Mouse (Mus musculus): ENCODE results near the gene Jarid2. TPM values are rescaled to one million over a fixed set of nuclear protein-coding genes. Genes with fewer than 3 reads are reported as not detected.
"Not testable (repeated sequence)": the region's sequence is repeated elsewhere in the genome, so short reads cannot be mapped to it uniquely, and the experiment has no call there.

The Jarid2 gene
- polyA plus RNA-seq, 1 experiment from 2014 or later: 28.6 TPM

- ATAC-seq: not testable (repeated sequence)
- 94% methylated on average over 9 of the region's 9 CpGs for WGBS
These were observed 5.8 kb upstream of the Jarid2 start for GRCm38 (mm10) chr13:44723522-44723921.

GRCm38 (mm10) chr13:44728145-44728880 is 961 bp upstream of the Jarid2 start:
- Histone ChIP-seq H3K36me3 (ENCODE audit: control insufficient read depth, insufficient read depth, low read length) (no peaks in the 10 kb centered on the region), H3K4me3 (ENCODE audit: low read length) (no peak overlapping the region), H3K27me3 (replicated peaks; ENCODE audit: control insufficient read depth, insufficient read depth, low read length) (no peaks in the 10 kb centered on the region), H3K9ac (ENCODE audit: low read depth, low read length) (no peak overlapping the region), H3K27ac (ENCODE audit: low read depth, low read length) (no peak overlapping the region), H3K9me3 (ENCODE audit: control insufficient read depth, low read length) (no peaks in the 10 kb centered on the region), H3K4me2 (ENCODE audit: low read length) (no peak overlapping the region), H3K4me1 (ENCODE audit: control insufficient read depth, insufficient read depth, low read depth, low read length) (no peaks in the 10 kb centered on the region)
- WGBS: 43% methylated on average over 1 of the region's 1 CpGs
- no peak for ATAC-seq

More at GRCm38 (mm10) chr13:44723522-44723921, 5.8 kb upstream of the Jarid2 start:
- H3K27me3 ChIP-seq (replicated peaks; ENCODE audit: control insufficient read depth, insufficient read depth, low read length); H3K36me3 ChIP-seq (ENCODE audit: control insufficient read depth, insufficient read depth, low read length); H3K4me2 ChIP-seq (ENCODE audit: low read length); H3K4me3 ChIP-seq (ENCODE audit: low read length); H3K9ac ChIP-seq (ENCODE audit: low read depth, low read length); H3K27ac ChIP-seq (ENCODE audit: low read depth, low read length); H3K4me1 ChIP-seq (ENCODE audit: control insufficient read depth, insufficient read depth, low read depth, low read length); H3K9me3 ChIP-seq (ENCODE audit: control insufficient read depth, low read length): not testable (repeated sequence)

- WGBS: under 1% methylated on average over 28 of the region's 87 CpGs
- H3K4me2 ChIP-seq (ENCODE audit: low read length): peak overlapping the region; percentile 95
- peak overlapping the region; percentile 99 for H3K27ac ChIP-seq (ENCODE audit: low read depth, low read length)
- H3K9me3 ChIP-seq (ENCODE audit: control insufficient read depth, low read length): no peaks in the 10 kb centered on the region
- no peaks in the 10 kb centered on the region for H3K36me3 ChIP-seq (ENCODE audit: control insufficient read depth, insufficient read depth, low read length)
- ATAC-seq: peak; percentile 97
- H3K4me3 ChIP-seq (ENCODE audit: low read length): peak overlapping the region; percentile 84
- peaks cover 4% of the 10 kb centered on the region for H3K4me1 ChIP-seq (ENCODE audit: control insufficient read depth, insufficient read depth, low read depth, low read length)
- H3K9ac ChIP-seq (ENCODE audit: low read depth, low read length): peak overlapping the region; percentile 91
- H3K27me3 ChIP-seq (replicated peaks; ENCODE audit: control insufficient read depth, insufficient read depth, low read length): no peaks in the 10 kb centered on the region
These were observed 1.0 kb downstream of the Jarid2 start for GRCm38 (mm10) chr13:44730146-44730864.

- peak overlapping the region; percentile 84 for H3K4me3 ChIP-seq (ENCODE audit: low read length)
- peak overlapping the region; percentile 77 for H3K9ac ChIP-seq (ENCODE audit: low read depth, low read length)
- H3K4me1 ChIP-seq (ENCODE audit: control insufficient read depth, insufficient read depth, low read depth, low read length): peaks cover 7% of the 10 kb centered on the region
- no peaks in the 10 kb centered on the region for H3K27me3 ChIP-seq (replicated peaks; ENCODE audit: control insufficient read depth, insufficient read depth, low read length)
- no peaks in the 10 kb centered on the region for H3K9me3 ChIP-seq (ENCODE audit: control insufficient read depth, low read length)
- peak; percentile 86 for ATAC-seq
- whole genome bisulfite sequencing: under 1% methylated on average over 36 of the region's 41 CpGs
- no peaks in the 10 kb centered on the region for H3K36me3 ChIP-seq (ENCODE audit: control insufficient read depth, insufficient read depth, low read length)
- H3K27ac ChIP-seq (ENCODE audit: low read depth, low read length): peak overlapping the region; percentile 99
- H3K4me2 ChIP-seq (ENCODE audit: low read length): peak overlapping the region; percentile 62
These were observed 1.8 kb downstream of the Jarid2 start for GRCm38 (mm10) chr13:44730939-44731551.

- no peaks in the 10 kb centered on the region for H3K9me3 ChIP-seq (ENCODE audit: control insufficient read depth, low read length)
- no peaks in the 10 kb centered on the region for H3K36me3 ChIP-seq (ENCODE audit: control insufficient read depth, insufficient read depth, low read length)
- peak overlapping the region; percentile 62 for H3K4me2 ChIP-seq (ENCODE audit: low read length)
- no peaks in the 10 kb centered on the region for H3K27me3 ChIP-seq (replicated peaks; ENCODE audit: control insufficient read depth, insufficient read depth, low read length)
- under 1% methylated on average over 16 of the region's 16 CpGs for WGBS
- ATAC-seq: no peak
- peaks cover 7% of the 10 kb centered on the region for H3K4me1 ChIP-seq (ENCODE audit: control insufficient read depth, insufficient read depth, low read depth, low read length)
- peak overlapping the region; percentile 66 for H3K9ac ChIP-seq (ENCODE audit: low read depth, low read length)
- peak overlapping the region; percentile 44; the same call in 1 of the 2 replicates for H3K27ac ChIP-seq (ENCODE audit: low read depth, low read length)
- peak overlapping the region; percentile 84 for H3K4me3 ChIP-seq (ENCODE audit: low read length)
These were observed 2.6 kb downstream of the Jarid2 start for GRCm38 (mm10) chr13:44731727-44732441.

GRCm38 (mm10) chr13:44732442-44732974 is 3.2 kb downstream of the Jarid2 start:
- no peaks in the 10 kb centered on the region for H3K9me3 ChIP-seq (ENCODE audit: control insufficient read depth, low read length)
- H3K9ac ChIP-seq (ENCODE audit: low read depth, low read length): peak overlapping the region; percentile 80
- peak overlapping the region; percentile 84 for H3K4me3 ChIP-seq (ENCODE audit: low read length)
- peaks cover 10% of the 10 kb centered on the region for H3K4me1 ChIP-seq (ENCODE audit: control insufficient read depth, insufficient read depth, low read depth, low read length)
- peak overlapping the region; percentile 62 for H3K4me2 ChIP-seq (ENCODE audit: low read length)
- ATAC-seq: no peak
- 1% methylated on average over 7 of the region's 7 CpGs for WGBS
- H3K36me3 ChIP-seq (ENCODE audit: control insufficient read depth, insufficient read depth, low read length): no peaks in the 10 kb centered on the region
- H3K27ac ChIP-seq (ENCODE audit: low read depth, low read length): no peak overlapping the region
- no peaks in the 10 kb centered on the region for H3K27me3 ChIP-seq (replicated peaks; ENCODE audit: control insufficient read depth, insufficient read depth, low read length)

- Histone ChIP-seq H3K4me3 (ENCODE audit: low read length) (peak overlapping the region; percentile 84), H3K4me1 (ENCODE audit: control insufficient read depth, insufficient read depth, low read depth, low read length) (peaks cover 10% of the 10 kb centered on the region), H3K27me3 (replicated peaks; ENCODE audit: control insufficient read depth, insufficient read depth, low read length) (no peaks in the 10 kb centered on the region), H3K36me3 (ENCODE audit: control insufficient read depth, insufficient read depth, low read length) (no peaks in the 10 kb centered on the region), H3K9me3 (ENCODE audit: control insufficient read depth, low read length) (no peaks in the 10 kb centered on the region), H3K27ac (ENCODE audit: low read depth, low read length) (peak overlapping the region; percentile 72), H3K9ac (ENCODE audit: low read depth, low read length) (peak overlapping the region; percentile 80), H3K4me2 (ENCODE audit: low read length) (peak overlapping the region; percentile 62)
- 0% methylated on average over 13 of the region's 13 CpGs for WGBS
- no peak for ATAC-seq
These were observed 3.7 kb downstream of the Jarid2 start for GRCm38 (mm10) chr13:44733036-44733372.

GRCm38 (mm10) chr13:44733373-44734111 is 4.3 kb downstream of the Jarid2 start:
- Histone ChIP-seq H3K36me3 (ENCODE audit: control insufficient read depth, insufficient read depth, low read length) (no peaks in the 10 kb centered on the region), H3K27ac (ENCODE audit: low read depth, low read length) (peak overlapping the region; percentile 72), H3K4me1 (ENCODE audit: control insufficient read depth, insufficient read depth, low read depth, low read length) (peaks cover 10% of the 10 kb centered on the region), H3K27me3 (replicated peaks; ENCODE audit: control insufficient read depth, insufficient read depth, low read length) (no peaks in the 10 kb centered on the region), H3K4me3 (ENCODE audit: low read length) (peak overlapping the region; percentile 84), H3K4me2 (ENCODE audit: low read length) (peak overlapping the region; percentile 62), H3K9ac (ENCODE audit: low read depth, low read length) (peak overlapping the region; percentile 80), H3K9me3 (ENCODE audit: control insufficient read depth, low read length) (no peaks in the 10 kb centered on the region)
- WGBS: under 1% methylated on average over 45 of the region's 71 CpGs
- ATAC-seq: peak; percentile 13
